Mouse (Mus musculus) testis, adult 2 months (tissue): ENCODE measurements around the gene Zfp13. TPM values are rescaled to one million over a fixed set of nuclear protein-coding genes. Genes with fewer than 3 reads are reported as not detected.
"Not testable (repeated sequence)": the region's sequence is repeated elsewhere in the genome, so short reads cannot be mapped to it uniquely, and the experiment has no call there.

ENCODE experiments used
- H3K27ac ChIP-seq: fragments of 200-500 bp; 2 replicates; pipeline ENCODE4 v1.5.1; 2012; ENCODE audit warnings: low read depth, low read length; ENCODE audit not compliant: control insufficient read depth, insufficient read depth
- H3K27me3 ChIP-seq: fragments of 200-500 bp; 2 replicates; pipeline ENCODE4 v1.6.1; 2012; ENCODE audit warnings: mild to moderate bottlenecking, low read length, moderate library complexity; ENCODE audit not compliant: control insufficient read depth, insufficient read depth
- H3K36me3 ChIP-seq: fragments of 200-500 bp; 2 replicates; pipeline ENCODE4 v1.6.1; 2012; ENCODE audit warnings: mild to moderate bottlenecking, low read length; ENCODE audit not compliant: control insufficient read depth, insufficient read depth
- H3K4me1 ChIP-seq: fragments of 200-500 bp; 2 replicates; pipeline ENCODE4 v1.6.1; 2012; ENCODE audit warnings: low read length; ENCODE audit not compliant: control insufficient read depth, insufficient read depth
- H3K4me3 ChIP-seq: fragments of 200-500 bp; 2 replicates; pipeline ENCODE4 v1.5.1; 2012; ENCODE audit warnings: low read depth, mild to moderate bottlenecking, low read length, moderate library complexity, mixed read lengths; ENCODE audit not compliant: control insufficient read depth
- CTCF ChIP-seq: fragments of 200-500 bp; IDR thresholded peaks from 2 replicates; pipeline ENCODE4 v1.5.1; 2012; ENCODE audit warnings: low read depth, mild to moderate bottlenecking, inconsistent platforms, low read length, moderate library complexity; ENCODE audit not compliant: control insufficient read depth, insufficient read depth, insufficient replicate concordance
- POLR2A ChIP-seq: fragments of 200-500 bp; IDR thresholded peaks from 2 replicates; pipeline ENCODE4 v1.6.1; 2012; ENCODE audit warnings: low read depth, mild to moderate bottlenecking, inconsistent platforms, low read length, moderate library complexity; ENCODE audit not compliant: control insufficient read depth
- polyA plus RNA-seq: library from polyadenylated mRNA; depleted of rRNA; stranded (reverse); fragments of >200 nt; gene quantifications from 2 replicates; pipeline ENCODE4 v1.2.3, GENCODE M21; 2012

The Zfp13 gene
- polyA plus RNA-seq, 1 experiment = 45.3 TPM

DNA sequence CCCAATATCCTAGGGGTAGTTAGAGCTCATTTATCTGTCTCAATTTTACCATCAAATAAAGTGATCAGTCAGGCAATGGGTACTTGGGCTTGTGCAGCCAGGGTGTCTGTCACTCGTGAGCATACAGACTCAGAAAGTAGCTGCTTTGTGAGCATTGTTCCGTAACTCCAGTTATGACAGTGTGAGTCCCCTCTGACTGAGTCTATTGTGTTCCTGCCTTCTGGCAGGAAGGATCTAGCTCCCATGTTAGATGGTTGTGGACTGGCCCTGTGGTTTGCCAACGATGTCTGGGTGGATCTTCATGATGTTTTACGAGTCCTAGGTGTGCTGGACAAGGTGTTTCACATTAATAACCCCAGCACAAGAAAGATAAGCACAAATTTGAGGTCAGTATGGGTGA lies 56.5 kb downstream of the Zfp13 start:
- Histone ChIP-seq H3K4me1 (peaks cover 13% of the 10 kb centered on the region), H3K36me3 (no peaks in the 10 kb centered on the region), H3K4me3 (no peak overlapping the region), H3K27me3 (peaks cover 7% of the 10 kb centered on the region; the same call in 1 of the 2 replicates), H3K27ac (no peak overlapping the region)
- no peak for TF ChIP-seq POLR2A
- TF ChIP-seq CTCF = no peak

DNA sequence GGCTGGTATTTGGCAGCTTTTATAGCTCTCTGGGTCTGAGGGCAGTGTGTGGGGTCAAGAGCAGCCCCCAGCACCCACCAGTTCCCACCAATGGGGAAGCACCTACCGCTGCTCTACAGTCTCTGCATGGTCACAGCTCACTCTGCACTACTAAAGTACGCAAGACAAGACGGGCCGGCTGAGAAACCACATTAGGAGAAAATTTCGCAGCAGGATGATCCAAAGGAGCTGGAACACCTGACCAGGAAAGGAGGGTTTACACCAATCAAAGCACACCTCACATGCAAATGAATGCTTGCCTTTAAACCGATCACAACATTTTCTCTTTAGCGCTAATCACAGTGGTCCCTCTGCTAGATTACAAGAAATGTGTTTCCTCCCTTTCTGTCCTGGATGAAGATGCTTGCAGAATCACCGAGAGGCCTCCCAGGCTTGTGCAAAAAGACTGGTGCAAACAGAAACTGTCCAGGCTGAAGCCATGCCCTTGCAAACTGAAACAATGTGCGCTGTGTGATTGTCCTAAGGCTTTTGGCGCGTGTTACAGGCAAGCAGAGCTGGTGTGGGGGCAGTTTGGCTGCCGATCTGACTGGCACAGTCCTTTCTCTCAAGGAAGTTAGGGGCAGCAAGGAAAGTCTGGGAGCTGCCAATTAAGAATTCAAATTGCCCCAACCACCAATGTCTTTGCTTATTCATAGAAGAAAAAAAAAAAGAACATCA lies 57.1 kb downstream of the Zfp13 start:
- H3K4me1 ChIP-seq = peaks cover 12% of the 10 kb centered on the region
- H3K36me3 ChIP-seq = no peaks in the 10 kb centered on the region
- peaks cover 7% of the 10 kb centered on the region; the same call in 1 of the 2 replicates for H3K27me3 ChIP-seq
- no peak overlapping the region for H3K4me3 ChIP-seq
- no peak for TF ChIP-seq POLR2A
- no peak for TF ChIP-seq CTCF
- no peak overlapping the region for H3K27ac ChIP-seq

DNA sequence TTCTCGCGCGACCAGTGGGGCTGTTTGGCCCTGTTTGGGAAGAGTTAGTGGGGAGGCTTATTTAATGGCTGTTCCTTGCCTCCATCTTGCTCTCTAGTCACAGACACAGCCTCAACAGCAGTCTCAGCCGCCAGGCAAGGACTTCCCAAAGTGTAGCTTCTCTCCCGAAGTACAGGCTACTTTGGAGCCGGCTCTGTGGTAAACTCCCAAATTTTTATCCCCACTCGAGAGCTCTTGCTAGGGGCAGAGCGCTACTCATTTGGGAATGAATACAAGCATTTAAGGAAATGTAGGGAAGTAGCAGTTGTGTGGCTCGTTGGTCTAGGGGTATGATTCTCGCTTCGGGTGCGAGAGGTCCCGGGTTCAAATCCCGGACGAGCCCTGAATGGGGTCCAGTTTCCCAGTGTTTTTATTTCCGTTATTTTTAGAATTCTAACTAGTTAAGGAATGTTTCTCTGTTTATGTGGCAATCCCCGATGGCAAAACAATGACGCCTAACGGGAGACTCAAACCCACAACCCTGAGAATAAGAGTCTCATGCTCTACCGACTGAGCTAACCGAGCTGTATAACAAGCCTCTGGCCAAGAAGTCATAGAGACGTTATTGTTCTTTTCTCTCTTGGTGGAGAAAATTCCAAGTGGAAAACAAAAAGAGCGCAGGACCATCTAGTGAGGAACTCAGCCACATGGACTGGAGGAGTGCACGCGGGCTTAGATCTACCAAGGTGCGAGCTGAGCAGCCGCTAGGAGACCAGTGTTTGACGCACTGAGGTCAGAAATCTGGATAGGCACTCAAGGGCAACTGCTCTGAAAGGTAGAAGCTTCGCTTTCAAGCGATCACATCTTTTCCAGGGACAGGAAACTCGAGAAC lies 58.4 kb downstream of the Zfp13 start:
- TF ChIP-seq POLR2A (no peak), CTCF (no peak)
- no peak overlapping the region for H3K27ac ChIP-seq
- no peaks in the 10 kb centered on the region for H3K36me3 ChIP-seq
- H3K4me1 ChIP-seq = peaks cover 5% of the 10 kb centered on the region
- H3K4me3 ChIP-seq = no peak overlapping the region
- peaks cover 2% of the 10 kb centered on the region; the same call in 1 of the 2 replicates for H3K27me3 ChIP-seq

DNA sequence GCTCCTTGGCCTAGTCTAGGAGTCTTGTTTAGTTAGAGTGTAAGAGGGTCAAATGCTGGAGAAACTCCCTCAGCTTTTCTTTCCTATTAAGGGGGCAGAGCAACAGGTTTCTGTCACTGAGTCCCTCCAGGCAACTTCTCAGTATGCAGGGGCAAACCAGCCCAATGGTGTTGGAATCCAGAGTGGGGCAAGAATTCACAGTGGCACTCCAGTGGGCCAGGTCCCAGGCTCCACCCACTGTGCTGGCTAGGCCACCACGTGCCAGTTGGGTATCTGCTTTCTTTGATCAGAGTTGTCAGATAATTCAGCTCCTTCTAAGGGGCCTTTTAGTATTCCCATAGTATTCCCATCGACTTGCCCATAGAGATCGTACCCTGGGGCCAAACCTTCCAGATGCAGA lies 59.2 kb downstream of the Zfp13 start:
- TF ChIP-seq POLR2A = no peak
- no peak for TF ChIP-seq CTCF
- H3K27ac ChIP-seq = no peak overlapping the region
- H3K4me3 ChIP-seq = no peak overlapping the region
- peaks cover 2% of the 10 kb centered on the region; the same call in 1 of the 2 replicates for H3K27me3 ChIP-seq
- H3K4me1 ChIP-seq = peaks cover 5% of the 10 kb centered on the region
- H3K36me3 ChIP-seq = no peaks in the 10 kb centered on the region

DNA sequence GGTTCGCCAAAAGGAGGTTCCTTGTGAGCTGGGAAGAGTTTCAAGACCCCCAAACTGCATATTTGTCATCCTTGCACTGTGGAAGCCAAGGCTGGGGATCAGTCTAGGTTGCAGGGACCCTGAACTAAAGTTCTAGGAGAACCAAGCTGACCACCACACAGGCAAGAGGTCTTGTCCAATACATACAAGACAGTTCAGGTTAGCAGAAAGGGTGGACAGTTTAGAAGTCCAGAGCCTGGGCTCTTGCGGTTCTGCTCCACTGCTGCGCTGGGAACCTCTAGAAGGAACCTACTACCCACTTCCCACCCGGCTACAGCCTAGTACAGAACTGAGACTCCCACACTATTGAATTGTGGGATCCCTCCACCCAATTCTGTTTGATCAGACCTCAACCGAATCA lies 59.7 kb downstream of the Zfp13 start:
- Histone ChIP-seq H3K4me3 (no peak overlapping the region), H3K4me1 (peaks cover 5% of the 10 kb centered on the region), H3K36me3 (no peaks in the 10 kb centered on the region), H3K27ac (no peak overlapping the region), H3K27me3 (peaks cover 2% of the 10 kb centered on the region; the same call in 1 of the 2 replicates)
- TF ChIP-seq POLR2A (no peak), CTCF (no peak)

DNA sequence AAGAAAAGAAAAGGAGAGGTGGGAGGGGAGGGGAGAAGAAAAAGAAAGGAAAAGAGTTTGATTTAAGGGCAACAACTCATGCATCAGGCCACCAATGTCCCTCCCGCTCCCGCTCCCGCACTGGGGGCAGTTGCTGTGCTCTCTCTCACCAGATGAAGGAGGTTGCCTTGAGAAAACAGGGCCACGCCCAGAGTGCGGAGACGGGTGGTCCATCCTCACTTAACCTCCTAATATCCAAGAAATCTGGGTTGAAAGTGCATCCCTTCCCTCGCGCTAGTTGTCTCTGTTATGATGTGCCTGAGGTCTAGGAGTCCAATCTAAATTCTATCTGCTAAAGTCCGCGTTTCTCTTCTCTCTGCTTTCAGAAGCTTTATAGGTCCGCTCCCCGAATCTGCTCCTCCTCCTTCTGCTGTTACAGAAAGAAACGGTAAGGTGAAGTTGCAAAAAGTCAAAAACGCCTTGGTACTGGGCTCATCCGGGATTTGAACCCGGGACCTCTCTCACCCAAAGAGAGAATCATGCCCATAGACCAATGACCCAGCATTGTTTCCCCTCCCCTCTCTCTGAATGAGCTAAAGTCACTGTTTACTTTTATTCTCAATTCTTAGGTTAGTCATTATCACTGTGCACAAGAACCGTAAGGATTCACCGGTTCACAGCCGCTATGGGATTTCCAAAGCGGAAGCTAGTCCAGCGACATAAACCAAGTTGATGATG lies 60.8 kb downstream of the Zfp13 start:
- Histone ChIP-seq H3K27ac (no peak overlapping the region), H3K27me3 (peaks cover 2% of the 10 kb centered on the region; the same call in 1 of the 2 replicates)

DNA sequence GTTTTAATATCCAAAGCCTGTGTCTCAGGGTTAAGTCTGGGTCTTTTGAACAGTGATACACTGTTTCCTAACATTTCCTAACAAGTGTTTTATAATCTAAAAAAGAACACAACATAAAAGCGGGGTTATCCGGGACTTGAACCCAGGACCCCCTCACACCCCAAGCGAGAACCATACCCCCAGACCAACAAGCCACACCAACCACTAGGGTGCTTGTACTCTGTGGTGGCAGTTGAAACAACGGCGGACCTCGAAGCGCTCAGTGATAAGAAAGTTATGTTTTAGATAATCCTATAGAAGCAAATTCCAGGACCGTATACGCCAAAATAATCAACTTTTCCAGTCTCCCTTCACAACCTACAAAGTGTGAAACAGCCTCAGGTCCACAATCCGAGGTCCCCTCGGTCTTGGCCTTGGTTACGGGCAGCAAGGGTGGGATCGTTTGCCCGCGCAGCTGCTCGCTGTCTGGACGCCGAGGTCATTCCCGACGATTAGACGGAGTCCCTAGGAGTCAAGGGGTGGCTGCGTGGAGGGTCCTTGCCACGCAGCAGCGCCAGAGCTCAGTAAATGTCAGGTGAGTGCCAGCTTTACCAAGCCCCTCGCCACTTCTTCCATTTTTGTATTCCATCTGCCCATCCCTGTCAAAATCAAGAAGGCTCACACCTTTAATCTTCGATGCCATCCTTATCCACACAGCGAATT lies 61.6 kb downstream of the Zfp13 start:
- Histone ChIP-seq H3K27ac (no peak overlapping the region), H3K27me3 (peaks cover 2% of the 10 kb centered on the region; the same call in 1 of the 2 replicates)
- no peak for TF ChIP-seq POLR2A
- TF ChIP-seq CTCF = no peak

More for the DNA sequence above, 60.8 kb downstream of the Zfp13 start:
- no peak overlapping the region for H3K4me3 ChIP-seq
- TF ChIP-seq POLR2A (no peak), CTCF (no peak)
- H3K36me3 ChIP-seq = no peaks in the 10 kb centered on the region
- H3K4me1 ChIP-seq = peaks cover 5% of the 10 kb centered on the region

DNA sequence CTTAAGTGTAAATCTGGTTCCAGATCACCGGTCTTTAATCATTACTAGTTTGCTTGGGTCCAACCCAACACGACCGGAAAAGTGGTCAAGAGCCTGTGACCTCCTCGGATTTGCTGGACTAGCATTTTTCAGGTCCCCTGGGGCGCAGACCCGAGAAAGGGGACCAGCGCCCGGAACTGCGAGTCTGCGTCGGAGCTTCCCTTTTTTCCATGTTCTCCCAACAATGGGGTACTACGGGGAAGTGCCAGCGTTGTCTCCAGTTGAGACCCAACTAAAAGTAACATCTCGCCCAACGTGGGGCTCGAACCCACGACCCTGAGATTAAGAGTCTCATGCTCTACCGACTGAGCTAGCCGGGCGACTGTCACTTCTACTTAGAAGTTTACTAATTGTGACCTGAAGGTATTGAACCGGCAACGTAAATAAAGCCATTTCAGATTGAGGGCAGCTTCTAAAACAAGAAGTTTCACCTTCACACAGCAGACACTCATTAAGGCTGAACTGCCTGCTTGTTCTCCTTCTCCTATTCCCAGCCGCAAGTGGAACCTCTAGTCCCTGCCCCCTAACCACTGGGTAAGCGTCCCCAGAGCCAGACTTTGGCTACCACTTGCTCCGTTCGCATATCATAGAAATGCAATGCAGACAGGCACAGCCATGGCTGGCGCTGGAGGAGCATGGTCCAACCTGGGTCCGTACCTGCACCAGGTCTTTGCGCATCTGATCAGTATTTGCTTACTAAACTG lies 64.1 kb downstream of the Zfp13 start:
- not testable (repeated sequence) for H3K27ac ChIP-seq, H3K4me1 ChIP-seq, H3K4me3 ChIP-seq, H3K27me3 ChIP-seq, H3K36me3 ChIP-seq

More for the DNA sequence above, 61.6 kb downstream of the Zfp13 start:
- Histone ChIP-seq H3K4me1 (peaks cover 5% of the 10 kb centered on the region), H3K36me3 (no peaks in the 10 kb centered on the region), H3K4me3 (no peak overlapping the region)

DNA sequence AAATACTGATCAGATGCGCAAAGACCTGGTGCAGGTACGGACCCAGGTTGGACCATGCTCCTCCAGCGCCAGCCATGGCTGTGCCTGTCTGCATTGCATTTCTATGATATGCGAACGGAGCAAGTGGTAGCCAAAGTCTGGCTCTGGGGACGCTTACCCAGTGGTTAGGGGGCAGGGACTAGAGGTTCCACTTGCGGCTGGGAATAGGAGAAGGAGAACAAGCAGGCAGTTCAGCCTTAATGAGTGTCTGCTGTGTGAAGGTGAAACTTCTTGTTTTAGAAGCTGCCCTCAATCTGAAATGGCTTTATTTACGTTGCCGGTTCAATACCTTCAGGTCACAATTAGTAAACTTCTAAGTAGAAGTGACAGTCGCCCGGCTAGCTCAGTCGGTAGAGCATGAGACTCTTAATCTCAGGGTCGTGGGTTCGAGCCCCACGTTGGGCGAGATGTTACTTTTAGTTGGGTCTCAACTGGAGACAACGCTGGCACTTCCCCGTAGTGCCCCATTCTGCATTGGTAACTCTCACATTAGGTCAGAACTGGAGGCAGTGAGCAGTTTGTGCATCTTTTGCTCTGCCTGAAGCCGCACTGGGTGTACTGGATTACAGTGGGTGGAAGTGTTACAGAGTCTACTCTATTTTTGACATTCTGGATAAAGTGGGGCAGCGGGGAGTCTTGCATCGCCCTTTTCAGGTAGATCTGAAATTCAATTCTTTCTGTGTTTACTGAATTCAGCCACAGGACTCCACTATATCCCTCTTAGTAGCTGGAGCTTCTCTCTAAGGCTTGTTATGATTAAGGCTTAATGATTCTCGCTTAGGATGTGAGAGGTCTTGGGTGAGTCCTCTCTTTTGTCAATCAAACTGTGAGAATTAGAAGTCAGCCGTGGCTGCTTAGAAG lies 65.4 kb downstream of the Zfp13 start:
- not testable (repeated sequence) for H3K36me3 ChIP-seq, H3K4me1 ChIP-seq, H3K27ac ChIP-seq, H3K4me3 ChIP-seq, H3K27me3 ChIP-seq
